Comparison of ENCODE assay signal across 8 mouse cellular contexts in the genomic region with DNA sequence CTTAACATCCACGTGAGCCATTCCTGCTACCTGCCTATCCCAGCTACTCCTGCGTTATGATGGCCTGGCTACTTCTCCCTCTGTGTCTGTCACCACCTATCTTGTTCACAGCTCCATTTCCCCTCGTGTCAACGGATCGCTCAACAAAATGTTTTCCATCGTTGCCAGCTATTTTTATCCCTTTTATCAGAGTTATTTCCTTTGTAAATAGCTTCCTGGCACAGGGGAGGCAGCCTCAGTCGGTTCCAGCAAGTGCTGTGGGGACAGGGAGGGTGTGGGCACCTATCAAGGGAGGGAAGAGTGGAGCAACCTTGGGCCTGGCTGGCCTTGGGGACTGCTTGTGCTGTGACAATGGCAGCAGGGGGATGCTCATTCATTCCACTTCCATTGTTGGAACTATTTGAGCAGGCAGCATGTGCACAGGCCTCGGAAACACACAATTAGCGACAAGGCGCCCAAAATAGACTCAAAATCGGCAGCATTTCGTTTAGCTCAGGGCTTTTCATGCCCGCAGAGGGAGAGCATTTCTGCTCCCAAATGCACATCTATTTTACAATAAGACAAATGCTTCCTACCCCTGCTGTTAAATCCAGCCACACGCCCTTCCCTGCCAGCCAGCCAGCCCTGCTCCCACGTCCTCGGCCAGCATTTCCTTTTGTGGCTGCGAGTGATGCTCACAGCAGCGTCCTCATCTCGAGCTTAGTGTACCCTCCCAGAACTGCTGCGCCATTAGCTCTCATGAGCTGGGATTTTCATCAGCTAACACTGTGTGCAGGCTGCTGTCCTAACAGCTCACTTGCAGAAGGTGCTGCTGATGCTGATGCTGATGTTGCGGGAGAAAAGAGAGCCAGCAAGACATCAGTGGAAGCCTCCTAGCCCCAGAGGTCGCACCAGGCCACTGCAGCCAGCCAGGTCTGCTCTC.
DNase-seq lines count a peak whose midpoint lies in the region; ATAC-seq and TF ChIP-seq lines count a peak whose summit lies in the region.

No protein-coding gene starts in this region.

- no peak overlapping the region; the same call in 1 of the 2 replicates for H3K27ac ChIP-seq in lung, embryonic 14.5 days (ENCODE audit: low read depth)

- peak; percentile 44 for DNase-seq in cerebellum, adult 11-12 months
- DNase-seq in heart, adult 9 months (ENCODE audit: low spot score in 2 of 2): peak; percentile 81 to 83
- DNase-seq in kidney, postnatal 10 days: peak; percentile 36
- DNase-seq in lung, embryonic 14.5 days: peak; percentile 54
- peak; percentile 74 for DNase-seq in right cerebral cortex, postnatal 25 days
- DNase-seq in c-Kit-positive CD71-positive TER-119-positive erythroid progenitor cells, embryonic 14.5 days (ENCODE audit: low spot score): no peak
- DNase-seq in urinary bladder, postnatal 14 days (ENCODE audit: low spot score): no peak

- no peaks in the 10 kb centered on the region for H3K36me3 ChIP-seq in E14TG2a.4 (ENCODE audit: insufficient read depth, low read length)
- no peaks in the 10 kb centered on the region for H3K36me3 ChIP-seq in lung, embryonic 14.5 days (ENCODE audit: insufficient read depth)

- H3K9ac ChIP-seq in lung, embryonic 14.5 days: 0 out of 2 replicates have a peak overlapping the region, but pooled peaks have one; percentile 13

- no peak overlapping the region for H3K4me2 ChIP-seq in lung, embryonic 14.5 days

- peak; percentile 67; the same call in 1 of the 2 replicates for ATAC-seq in lung, embryonic 14.5 days (ENCODE audit: insufficient read depth)

- no peaks in the 10 kb centered on the region for H3K9me3 ChIP-seq in E14TG2a.4 (ENCODE audit: low read length)
- no peaks in the 10 kb centered on the region for H3K9me3 ChIP-seq in lung, embryonic 14.5 days (ENCODE audit: low read depth, low read length)

- peaks cover 12% of the 10 kb centered on the region for H3K4me1 ChIP-seq in E14TG2a.4 (replicated peaks; ENCODE audit: low read depth, low read length)
- H3K4me1 ChIP-seq in lung, embryonic 14.5 days (ENCODE audit: insufficient read depth): 0 out of 2 replicates have a peak, but pooled peaks cover 10% of the 10 kb centered on the region

- 35% methylated on average over 22 of the region's 22 CpGs for WGBS in lung, embryonic 14.5 days

- peak; percentile 13; the same call in 1 of the 2 replicates for TF ChIP-seq CTCF in E14TG2a.4 (conservative IDR thresholded peaks at IDR 0.05; ENCODE audit: low read length)
- TF ChIP-seq CTCF in lung, embryonic 14.5 days (IDR thresholded peaks at IDR 0.05; ENCODE audit: low read depth): 0 out of 2 replicates have a peak, but pooled peaks have one; percentile 14

- H3K4me3 ChIP-seq in E14TG2a.4 (replicated peaks; ENCODE audit: low read length): peak overlapping the region; percentile 23; the same call in 1 of the 2 replicates
- no peak overlapping the region for H3K4me3 ChIP-seq in lung, embryonic 14.5 days (ENCODE audit: low read depth, low read length)

- peaks cover 15% of the 10 kb centered on the region for H3K27me3 ChIP-seq in E14TG2a.4 (ENCODE audit: insufficient read depth, low read length)
- no peaks in the 10 kb centered on the region for H3K27me3 ChIP-seq in lung, embryonic 14.5 days (ENCODE audit: insufficient read depth, low read length)

Comparison
In these comparisons a context has a peak if more than half of its experiments do, and no peak if none do; other contexts are left out.
1. DNase-seq: peak in cerebellum, adult 11-12 months (single experiment), heart, adult 9 months (2 of 2), kidney, postnatal 10 days (single experiment), lung, embryonic 14.5 days (single experiment) and right cerebral cortex, postnatal 25 days (single experiment); none in c-Kit-positive CD71-positive TER-119-positive erythroid progenitor cells, embryonic 14.5 days (single experiment) and urinary bladder, postnatal 14 days (single experiment).